Mouse (Mus musculus): Measurements from ENCODE around the gene Kbtbd2. TPM values are rescaled to one million over a fixed set of nuclear protein-coding genes. Genes with fewer than 3 reads are reported as not detected.

Gene Kbtbd2
- total RNA-seq (2021) = 10 to 100 TPM; 42.2 to 44.8 TPM

- intact Hi-C loops (cut with DNase I) = no loop called here
- DNase-seq (ENCODE audit: extremely low spot score in 1 of 2, low spot score in 2 of 2) = peak; percentile 89 to 97
Measured at GRCm38 (mm10) chr6:56797311-56798151, at the start of gene Kbtbd2. Kbtbd2 (minus strand) TSS chr6:56797813.

GRCm38 (mm10) chr6:56844365-56844764, 46.8 kb upstream of the Kbtbd2 start:
- intact Hi-C loops (cut with DNase I) = no loop called here
- DNase-seq (ENCODE audit: extremely low spot score in 1 of 2, low spot score in 2 of 2) = no peak

- no peak for DNase-seq (ENCODE audit: extremely low spot score in 1 of 2, low spot score in 2 of 2)
- intact Hi-C loops (cut with DNase I) = no loop called here
Measured at GRCm38 (mm10) chr6:56843229-56843628, 45.6 kb upstream of the Kbtbd2 start.

- intact Hi-C loops (cut with DNase I) = no loop called here
- no peak for DNase-seq (ENCODE audit: extremely low spot score in 1 of 2, low spot score in 2 of 2)
Measured at GRCm38 (mm10) chr6:56837621-56838020, 40.0 kb upstream of the Kbtbd2 start.

- no peak for DNase-seq (ENCODE audit: extremely low spot score in 1 of 2, low spot score in 2 of 2)
- intact Hi-C loops (cut with DNase I) = no loop called here
Measured at GRCm38 (mm10) chr6:56837166-56837565, 39.6 kb upstream of the Kbtbd2 start.

- intact Hi-C loops (cut with DNase I) = no loop called here
- DNase-seq (ENCODE audit: extremely low spot score in 1 of 2, low spot score in 2 of 2) = peak in 1 of 2 experiments; percentile 27
Measured at GRCm38 (mm10) chr6:56835532-56835931, 37.9 kb upstream of the Kbtbd2 start.

GRCm38 (mm10) chr6:56834769-56835168, 37.2 kb upstream of the Kbtbd2 start:
- intact Hi-C loops (cut with DNase I) = no loop called here
- no peak for DNase-seq (ENCODE audit: extremely low spot score in 1 of 2, low spot score in 2 of 2)

GRCm38 (mm10) chr6:56832830-56833229, 35.2 kb upstream of the Kbtbd2 start:
- intact Hi-C loops (cut with DNase I) = no loop called here

GRCm38 (mm10) chr6:56832407-56832796, 34.8 kb upstream of the Kbtbd2 start:
- intact Hi-C loops (cut with DNase I) = no loop called here
- DNase-seq (ENCODE audit: extremely low spot score in 1 of 2, low spot score in 2 of 2) = no peak

More at GRCm38 (mm10) chr6:56832830-56833229, 35.2 kb upstream of the Kbtbd2 start:
- DNase-seq (ENCODE audit: extremely low spot score in 1 of 2, low spot score in 2 of 2) = no peak

GRCm38 (mm10) chr6:56831697-56832406, 34.2 kb upstream of the Kbtbd2 start, which contains the start of gene Fkbp9:
Fkbp9 (plus strand) TSS chr6:56832059.
- intact Hi-C loops (cut with DNase I) = no loop called here
- peak; percentile 27 to 91 for DNase-seq (ENCODE audit: extremely low spot score in 1 of 2, low spot score in 2 of 2)

- intact Hi-C loops (cut with DNase I) = no loop called here
- DNase-seq (ENCODE audit: extremely low spot score in 1 of 2, low spot score in 2 of 2) = no peak
Measured at GRCm38 (mm10) chr6:56825657-56826056, 28.0 kb upstream of the Kbtbd2 start.

- intact Hi-C loops (cut with DNase I) = no loop called here
- no peak for DNase-seq (ENCODE audit: extremely low spot score in 1 of 2, low spot score in 2 of 2)
Measured at GRCm38 (mm10) chr6:56819124-56819487, 21.5 kb upstream of the Kbtbd2 start.

GRCm38 (mm10) chr6:56818436-56819123, 21.0 kb upstream of the Kbtbd2 start:
- intact Hi-C loops (cut with DNase I) = no loop called here

GRCm38 (mm10) chr6:56813332-56813731, 15.7 kb upstream of the Kbtbd2 start:
- intact Hi-C loops (cut with DNase I) = no loop called here
- DNase-seq (ENCODE audit: extremely low spot score in 1 of 2, low spot score in 2 of 2) = no peak

More at GRCm38 (mm10) chr6:56818436-56819123, 21.0 kb upstream of the Kbtbd2 start:
- DNase-seq (ENCODE audit: extremely low spot score in 1 of 2, low spot score in 2 of 2) = no peak

- DNase-seq (ENCODE audit: extremely low spot score in 1 of 2, low spot score in 2 of 2) = peak in 1 of 2 experiments; percentile 59
- intact Hi-C loops (cut with DNase I) = loop anchor here (2.0 to 5.0 kb wide), 3 partner anchors 100 to 764 kb away; no protein-coding TSS in a partner anchor
Measured at GRCm38 (mm10) chr6:56808656-56809055, 11.0 kb upstream of the Kbtbd2 start.

- intact Hi-C loops (cut with DNase I) = loop anchor here (5.0 kb wide), 2 partner anchors 671 to 766 kb away; no protein-coding TSS in a partner anchor
- no peak for DNase-seq (ENCODE audit: extremely low spot score in 1 of 2, low spot score in 2 of 2)
Measured at GRCm38 (mm10) chr6:56806195-56806594, 8.6 kb upstream of the Kbtbd2 start.

- no peak for DNase-seq (ENCODE audit: extremely low spot score in 1 of 2, low spot score in 2 of 2)
- intact Hi-C loops (cut with DNase I) = loop anchor here (5.0 kb wide), 2 partner anchors 672 to 767 kb away; no protein-coding TSS in a partner anchor
Measured at GRCm38 (mm10) chr6:56805026-56805425, 7.4 kb upstream of the Kbtbd2 start.

GRCm38 (mm10) chr6:56798152-56798465, 496 bp upstream of the Kbtbd2 start:
- no peak for DNase-seq (ENCODE audit: extremely low spot score in 1 of 2, low spot score in 2 of 2)
- intact Hi-C loops (cut with DNase I) = no loop called here

- peak in 1 of 2 experiments; percentile 64 for DNase-seq (ENCODE audit: extremely low spot score in 1 of 2, low spot score in 2 of 2)
- intact Hi-C loops (cut with DNase I) = no loop called here
Measured at GRCm38 (mm10) chr6:56796668-56797141, 908 bp downstream of the Kbtbd2 start.

Data from left cerebral cortex, postnatal 10 days (tissue).